Mouse (Mus musculus) macrophage (primary cell): Measurements from ENCODE around the gene Ubtd2. TPM values are rescaled to one million over a fixed set of nuclear protein-coding genes. Genes with fewer than 3 reads are reported as not detected.

Source experiments
- H3K27ac ChIP-seq: fragments of 350-480 bp; formaldehyde crosslinking; 2 replicates; pipeline ENCODE4 v1.9.0; 2021
- H3K36me3 ChIP-seq: fragments of 350-480 bp; formaldehyde crosslinking; 2 replicates; pipeline ENCODE4 v1.9.0; 2021; ENCODE audit errors: inconsistent target
- H3K4me3 ChIP-seq: fragments of 350-480 bp; formaldehyde crosslinking; 2 replicates; pipeline ENCODE4 v1.9.0; 2021; ENCODE audit errors: inconsistent target
- H3K79me2 ChIP-seq: fragments of 350-480 bp; formaldehyde crosslinking; 2 replicates; pipeline ENCODE4 v1.9.0; 2021; ENCODE audit errors: inconsistent target
- WGBS: methylation state at CpG from one replicate; pipeline ENCODE4 v1.1.7; 2026; ENCODE audit warnings: inconsistent platforms; ENCODE audit not compliant: missing documents; 5-methylcytosine and 5-hydroxymethylcytosine counted together
- polyA plus RNA-seq: library from polyadenylated mRNA; stranded (reverse); fragments of 250-400 nt; gene quantifications from 3 replicates; pipeline ENCODE4 v1.2.4, GENCODE M21; 2018; ENCODE audit warnings: inconsistent platforms

Ubtd2 gene
- polyA plus RNA-seq, 1 experiment from 2014 or later = 3.9 TPM

- Histone ChIP-seq H3K4me3 (no peak overlapping the region), H3K36me3 (no peaks in the 10 kb centered on the region; the same call in 1 of the 2 replicates), H3K27ac (no peak overlapping the region), H3K79me2 (peaks cover 91% of the 10 kb centered on the region)
- WGBS = 96% methylated on average over 4 of the region's 7 CpGs
Measured at GRCm38 (mm10) chr11:32539717-32540116, 84.5 kb downstream of the Ubtd2 start.

- no peaks in the 10 kb centered on the region; the same call in 1 of the 2 replicates for H3K36me3 ChIP-seq
- H3K27ac ChIP-seq = no peak overlapping the region
- WGBS = 81% methylated on average over 6 of the region's 6 CpGs
- H3K79me2 ChIP-seq = peaks cover 91% of the 10 kb centered on the region
- no peak overlapping the region for H3K4me3 ChIP-seq
Measured at GRCm38 (mm10) chr11:32540463-32540862, 85.3 kb downstream of the Ubtd2 start.

GRCm38 (mm10) chr11:32542181-32542580, 87.0 kb downstream of the Ubtd2 start:
- H3K79me2 ChIP-seq = peaks cover 91% of the 10 kb centered on the region
- H3K4me3 ChIP-seq = no peak overlapping the region
- H3K36me3 ChIP-seq = no peaks in the 10 kb centered on the region; the same call in 1 of the 2 replicates
- H3K27ac ChIP-seq = peak overlapping the region; percentile 94
- 44% methylated on average over 4 of the region's 4 CpGs for WGBS

- WGBS = 4% methylated on average over 3 of the region's 3 CpGs
- H3K79me2 ChIP-seq = peaks cover 91% of the 10 kb centered on the region
- peak overlapping the region; percentile 94 for H3K27ac ChIP-seq
- no peak overlapping the region for H3K4me3 ChIP-seq
- no peaks in the 10 kb centered on the region; the same call in 1 of the 2 replicates for H3K36me3 ChIP-seq
Measured at GRCm38 (mm10) chr11:32542687-32543411, 87.7 kb downstream of the Ubtd2 start.

- Histone ChIP-seq H3K36me3 (no peaks in the 10 kb centered on the region; the same call in 1 of the 2 replicates), H3K27ac (peak overlapping the region; percentile 94), H3K79me2 (peaks cover 87% of the 10 kb centered on the region), H3K4me3 (no peak overlapping the region)
- WGBS = 93% methylated on average over 6 of the region's 6 CpGs
Measured at GRCm38 (mm10) chr11:32544041-32544440, 88.9 kb downstream of the Ubtd2 start.

GRCm38 (mm10) chr11:32544497-32544896, 89.3 kb downstream of the Ubtd2 start:
- Histone ChIP-seq H3K79me2 (peaks cover 87% of the 10 kb centered on the region), H3K27ac (no peak overlapping the region), H3K36me3 (no peaks in the 10 kb centered on the region; the same call in 1 of the 2 replicates), H3K4me3 (no peak overlapping the region)
- WGBS = 98% methylated on average over 5 of the region's 5 CpGs

GRCm38 (mm10) chr11:32545605-32546004, 90.4 kb downstream of the Ubtd2 start:
- H3K36me3 ChIP-seq = no peaks in the 10 kb centered on the region; the same call in 1 of the 2 replicates
- H3K79me2 ChIP-seq = peaks cover 87% of the 10 kb centered on the region
- WGBS = 97% methylated on average over 12 of the region's 12 CpGs
- H3K4me3 ChIP-seq = no peak overlapping the region
- no peak overlapping the region for H3K27ac ChIP-seq

- Histone ChIP-seq H3K36me3 (no peaks in the 10 kb centered on the region; the same call in 1 of the 2 replicates), H3K4me3 (no peak overlapping the region), H3K79me2 (peaks cover 87% of the 10 kb centered on the region), H3K27ac (no peak overlapping the region)
- WGBS = 75% methylated on average over 5 of the region's 5 CpGs
Measured at GRCm38 (mm10) chr11:32546483-32546882, 91.3 kb downstream of the Ubtd2 start.

- Histone ChIP-seq H3K36me3 (no peaks in the 10 kb centered on the region; the same call in 1 of the 2 replicates), H3K27ac (no peak overlapping the region), H3K79me2 (peaks cover 89% of the 10 kb centered on the region), H3K4me3 (no peak overlapping the region)
- WGBS = 95% methylated on average over 7 of the region's 10 CpGs
Measured at GRCm38 (mm10) chr11:32547391-32547947, 92.3 kb downstream of the Ubtd2 start.

- no peak overlapping the region for H3K4me3 ChIP-seq
- H3K36me3 ChIP-seq = no peaks in the 10 kb centered on the region; the same call in 1 of the 2 replicates
- H3K27ac ChIP-seq = no peak overlapping the region
- 100% methylated on average over 4 of the region's 4 CpGs for WGBS
- peaks cover 96% of the 10 kb centered on the region for H3K79me2 ChIP-seq
Measured at GRCm38 (mm10) chr11:32548240-32548639, 93.1 kb downstream of the Ubtd2 start.

GRCm38 (mm10) chr11:32549236-32549635, 94.1 kb downstream of the Ubtd2 start:
- no peak overlapping the region for H3K4me3 ChIP-seq
- no peaks in the 10 kb centered on the region; the same call in 1 of the 2 replicates for H3K36me3 ChIP-seq
- peaks cover 96% of the 10 kb centered on the region for H3K79me2 ChIP-seq
- WGBS = 95% methylated on average over 6 of the region's 6 CpGs
- no peak overlapping the region for H3K27ac ChIP-seq

GRCm38 (mm10) chr11:32550102-32550501, 94.9 kb downstream of the Ubtd2 start:
- 76% methylated on average over 3 of the region's 4 CpGs for WGBS
- no peaks in the 10 kb centered on the region; the same call in 1 of the 2 replicates for H3K36me3 ChIP-seq
- peaks cover 96% of the 10 kb centered on the region for H3K79me2 ChIP-seq
- H3K27ac ChIP-seq = no peak overlapping the region
- H3K4me3 ChIP-seq = no peak overlapping the region

- H3K27ac ChIP-seq = no peak overlapping the region
- WGBS = 94% methylated on average over 4 of the region's 4 CpGs
- no peak overlapping the region for H3K4me3 ChIP-seq
- no peaks in the 10 kb centered on the region; the same call in 1 of the 2 replicates for H3K36me3 ChIP-seq
- peaks cover 91% of the 10 kb centered on the region for H3K79me2 ChIP-seq
Measured at GRCm38 (mm10) chr11:32551056-32551455, 95.9 kb downstream of the Ubtd2 start.

- Histone ChIP-seq H3K27ac (no peak overlapping the region), H3K4me3 (no peak overlapping the region), H3K36me3 (no peaks in the 10 kb centered on the region; the same call in 1 of the 2 replicates), H3K79me2 (peaks cover 84% of the 10 kb centered on the region)
- 89% methylated on average over 10 of the region's 12 CpGs for WGBS
Measured at GRCm38 (mm10) chr11:32551579-32552297, 96.6 kb downstream of the Ubtd2 start.
